Mouse (Mus musculus) ES-CJ7 (cell line): ENCODE results near the gene S100b.

Experiments
- DNase-seq: peaks from one replicate; pipeline ENCODE4 v3.0.0; 2011; ENCODE audit warnings: low read depth, low spot score

The S100b gene

GRCm38 (mm10) chr10:76253536-76253935 lies at the start of gene S100b:
Gene S100b, plus strand, starts transcription at chr10:76253853.
- DNase-seq, result no peak

DNA sequence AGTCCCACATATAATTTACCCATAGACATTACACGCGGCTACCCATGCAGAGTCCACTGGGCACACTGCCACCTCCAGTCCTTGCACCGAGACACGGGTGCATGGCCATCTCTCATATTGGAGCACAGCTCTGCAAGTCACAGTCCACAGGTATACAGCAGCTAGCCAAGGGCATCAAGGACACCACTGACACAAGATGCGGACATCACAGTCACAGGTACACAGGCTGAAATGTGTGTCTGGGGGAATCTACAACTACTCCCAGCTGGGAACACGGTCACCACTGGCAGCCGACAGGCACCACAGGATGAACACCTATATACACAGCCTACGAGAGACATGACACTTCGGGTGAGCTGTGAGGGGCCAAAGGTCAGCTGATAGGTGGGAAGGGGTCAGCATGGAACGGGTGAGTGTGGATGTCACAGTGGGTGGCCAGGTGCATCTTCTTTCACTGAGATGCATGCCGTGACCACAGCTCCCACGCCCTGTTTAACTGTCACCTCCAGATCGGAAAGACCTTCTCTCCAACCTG lies 46.3 kb upstream of the S100b start:
- DNase-seq, result no peak

DNA sequence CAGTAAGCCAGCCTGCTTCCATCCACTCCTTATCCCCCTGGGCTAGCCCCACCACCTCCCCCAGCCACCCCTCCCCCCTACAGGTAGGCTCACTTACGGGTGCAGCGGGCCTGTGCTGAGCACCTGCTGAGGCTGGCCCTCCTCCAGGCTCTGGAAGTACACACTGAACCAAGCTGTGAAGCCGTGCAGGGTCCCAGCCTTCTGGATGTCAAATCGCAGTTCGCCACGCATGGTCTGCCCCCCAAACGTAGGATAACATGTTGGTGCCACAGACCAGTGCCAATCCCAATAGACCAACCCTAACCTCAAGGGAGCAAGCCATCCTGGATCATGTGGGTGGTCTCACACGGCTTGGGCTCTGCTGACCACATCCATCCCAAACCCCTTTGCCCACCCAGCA lies 44.4 kb upstream of the S100b start:
- DNase-seq, result no peak

DNA sequence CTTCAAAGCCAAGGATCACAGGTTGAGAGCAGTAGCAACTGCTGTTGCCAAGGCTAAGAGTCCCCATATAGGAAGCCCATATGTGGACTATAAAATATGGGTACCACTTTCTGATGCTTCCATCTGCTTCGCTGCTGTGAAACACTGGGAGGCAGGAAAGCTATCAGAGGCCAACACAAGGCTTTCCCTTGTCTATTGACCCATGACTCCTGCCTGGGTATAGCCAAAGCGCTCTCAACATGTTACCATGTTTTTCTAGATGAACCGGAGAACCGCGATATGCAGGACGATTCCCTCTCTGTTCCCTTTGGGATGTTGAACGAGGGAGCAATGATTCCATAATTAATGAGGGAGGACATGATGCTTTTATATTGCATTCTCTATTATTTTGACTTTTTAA lies 42.8 kb upstream of the S100b start:
- no peak for DNase-seq

GRCm38 (mm10) chr10:76212121-76212520 lies 41.5 kb upstream of the S100b start:
- DNase-seq, result no peak

DNA sequence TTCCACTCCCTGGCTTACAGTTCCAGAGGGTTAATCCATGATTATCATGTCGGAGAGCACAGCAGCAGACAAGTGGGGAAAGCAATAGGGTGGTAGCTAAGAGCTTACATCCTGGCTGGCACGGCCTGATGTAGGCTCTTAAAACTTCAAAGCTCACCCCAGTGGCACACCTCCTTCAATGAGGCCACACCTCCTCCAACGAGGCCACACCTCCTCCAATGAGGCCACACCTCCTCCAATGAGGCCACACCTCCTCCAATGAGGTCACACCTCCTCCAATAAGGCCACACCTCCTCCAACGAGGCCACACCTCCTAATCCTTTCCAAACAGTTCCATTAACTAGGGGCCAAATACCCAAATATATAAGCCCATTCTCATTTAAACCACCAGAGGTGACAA lies 39.5 kb upstream of the S100b start:
- DNase-seq, result no peak

GRCm38 (mm10) chr10:76217056-76217455 lies 36.6 kb upstream of the S100b start:
- no peak for DNase-seq

DNA sequence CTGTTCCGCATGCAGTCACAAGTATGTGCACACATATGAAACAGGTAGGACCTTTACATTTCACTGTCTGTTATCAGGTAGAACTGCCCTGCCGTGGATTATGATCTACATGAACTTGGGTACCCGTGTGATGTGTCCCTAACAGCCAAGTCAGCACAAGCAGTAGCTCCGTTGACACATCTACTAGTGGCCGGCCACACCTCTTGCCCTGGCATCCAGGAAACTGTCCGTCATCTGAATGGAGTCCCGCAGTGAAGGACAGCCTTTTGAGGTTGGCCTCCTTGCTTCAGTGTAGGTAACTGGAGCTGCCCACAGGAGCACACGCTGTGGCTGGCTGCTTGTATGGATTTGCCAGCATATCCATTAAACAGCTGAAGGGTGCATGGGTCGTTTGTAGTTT lies 35.4 kb upstream of the S100b start:
- DNase-seq, result no peak

DNA sequence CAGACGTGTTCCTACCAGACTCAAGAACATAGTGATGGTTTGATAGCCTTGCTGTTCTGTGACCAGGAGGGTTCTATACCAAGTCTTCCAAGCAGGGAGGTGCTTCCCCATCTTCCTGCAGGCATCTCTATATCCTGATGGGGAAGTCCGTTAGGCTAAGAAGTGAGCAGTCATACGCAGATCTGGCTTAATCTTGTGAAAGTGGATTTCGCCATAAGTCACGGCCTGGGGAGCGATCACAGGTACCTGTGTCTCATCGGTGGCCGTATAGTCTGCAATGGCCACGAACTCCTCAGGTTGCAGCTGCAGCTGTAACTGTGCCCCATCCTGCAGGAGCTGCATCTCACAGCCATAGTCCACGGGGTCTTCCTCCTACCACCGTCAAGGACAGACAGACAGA lies 27.7 kb upstream of the S100b start:
- DNase-seq, result no peak

DNA sequence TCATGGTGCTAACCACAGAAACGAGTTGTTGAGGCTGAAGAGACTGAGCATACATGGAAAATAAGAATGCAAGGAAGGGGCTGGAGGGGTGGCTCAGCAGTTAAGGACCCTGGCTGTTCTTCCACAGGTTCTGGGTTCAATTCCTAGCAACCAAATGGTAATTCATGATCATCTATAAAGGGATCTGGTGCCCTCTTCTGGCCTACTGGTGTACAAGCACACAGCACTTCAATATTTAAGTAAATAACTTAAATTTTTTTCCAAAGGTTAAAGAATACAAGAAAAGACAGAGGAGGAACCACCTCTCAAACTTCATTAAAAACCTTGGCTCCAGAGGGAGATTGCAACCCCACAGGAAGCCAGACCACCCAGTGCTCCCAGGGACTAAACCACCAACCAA lies 24.0 kb upstream of the S100b start:
- no peak for DNase-seq

DNA sequence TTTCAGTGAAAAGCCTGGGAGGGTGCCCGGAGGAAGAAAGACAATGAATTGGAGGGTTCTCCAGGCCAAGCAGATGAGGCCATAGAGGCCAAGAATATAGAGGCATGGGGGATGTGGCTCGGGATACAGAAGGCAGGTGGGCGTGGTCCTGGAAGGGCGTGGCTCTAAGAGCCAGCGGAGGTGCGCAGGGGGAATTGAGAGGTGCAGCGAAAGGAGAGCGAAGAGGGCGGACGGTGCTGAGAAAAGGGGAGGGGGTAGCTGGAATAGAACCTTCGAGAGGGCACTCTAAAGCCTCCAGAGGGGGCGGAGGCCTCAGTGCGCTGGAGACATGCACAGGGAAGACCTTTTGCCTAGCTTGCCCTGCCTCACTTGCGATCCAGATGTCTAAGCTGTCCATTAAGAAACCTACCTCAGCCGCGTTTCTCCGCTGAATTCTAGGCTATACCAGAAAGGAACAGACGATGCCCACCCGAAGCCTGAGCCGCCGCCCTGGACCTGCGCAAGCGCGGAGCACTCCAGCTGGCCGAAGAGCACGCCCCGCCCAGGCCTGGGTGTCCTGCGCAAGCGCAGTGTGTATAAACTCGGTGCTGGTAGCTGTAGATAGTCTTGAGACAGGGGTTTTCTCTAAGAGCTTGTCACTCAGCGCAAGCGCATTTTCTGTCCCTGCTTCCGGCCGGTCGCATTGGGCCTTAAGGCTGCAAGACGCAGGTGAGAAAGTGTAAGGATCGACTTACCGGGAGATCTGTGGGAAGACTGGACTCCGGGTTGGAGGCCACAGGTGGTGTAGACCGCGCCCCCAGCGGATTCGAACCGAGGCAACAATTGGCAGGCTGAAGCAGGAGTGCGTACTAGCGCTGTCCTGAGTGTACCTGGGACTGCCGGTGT lies 16.1 kb upstream of the S100b start, which contains the start of gene Prmt2:
Gene Prmt2, minus strand, starts transcription at position 525 of the 885 bp plus-strand sequence.
- DNase-seq, result peak; percentile 96

GRCm38 (mm10) chr10:76239401-76239800 lies 14.3 kb upstream of the S100b start:
- no peak for DNase-seq

DNA sequence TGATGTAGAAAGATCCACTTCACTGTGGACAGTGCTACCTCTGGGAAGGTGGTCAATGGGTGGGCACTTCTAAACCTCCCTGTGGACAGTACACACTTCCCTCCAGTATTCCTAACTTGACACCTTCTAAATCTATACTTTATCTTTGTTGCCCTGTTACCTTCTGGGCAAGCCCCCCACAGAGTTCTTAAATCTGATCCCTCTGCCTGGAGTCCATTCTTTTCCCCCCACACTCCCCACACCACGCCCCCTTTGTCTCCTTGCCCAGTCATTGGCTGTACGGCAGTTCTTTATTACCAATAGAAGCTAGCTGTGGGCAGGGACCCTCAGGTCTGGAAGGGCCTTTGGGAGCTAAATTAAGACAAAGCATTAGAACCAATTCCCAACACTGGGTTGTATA lies 8.5 kb upstream of the S100b start:
- DNase-seq, result no peak

GRCm38 (mm10) chr10:76246601-76247000 lies 7.1 kb upstream of the S100b start:
- no peak for DNase-seq

DNA sequence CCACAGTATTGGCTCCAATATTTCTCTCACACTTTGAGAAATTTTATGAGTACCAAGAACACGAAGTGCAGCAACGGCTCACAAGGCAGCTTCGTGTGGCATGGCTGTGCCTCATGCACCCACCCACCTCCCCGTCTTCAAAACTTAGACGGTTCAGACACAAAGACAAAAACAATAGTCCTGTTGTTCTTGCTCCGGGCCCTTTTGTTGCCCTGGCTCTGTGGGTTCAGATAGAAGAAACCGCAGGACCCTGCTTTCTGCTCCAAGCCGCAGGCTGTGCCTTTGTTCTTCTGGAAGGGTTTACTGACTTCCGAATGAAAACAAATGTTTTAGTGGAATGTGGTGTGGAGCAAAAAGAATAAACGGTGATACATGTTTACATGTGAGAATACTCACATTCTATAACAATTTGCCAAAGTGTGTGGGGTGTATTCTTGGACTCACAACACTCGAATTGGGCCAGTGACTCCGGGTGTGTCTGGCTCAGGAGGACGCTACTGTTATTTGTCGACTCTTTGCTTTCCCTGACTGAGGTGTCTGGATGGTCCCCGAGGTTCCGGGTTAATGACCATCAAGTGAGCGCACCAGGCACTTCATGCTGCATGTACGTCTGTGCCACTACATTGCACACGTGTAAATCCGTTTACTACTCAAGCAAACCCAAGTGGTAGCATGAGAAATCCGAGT lies 5.5 kb upstream of the S100b start:
- no peak for DNase-seq

DNA sequence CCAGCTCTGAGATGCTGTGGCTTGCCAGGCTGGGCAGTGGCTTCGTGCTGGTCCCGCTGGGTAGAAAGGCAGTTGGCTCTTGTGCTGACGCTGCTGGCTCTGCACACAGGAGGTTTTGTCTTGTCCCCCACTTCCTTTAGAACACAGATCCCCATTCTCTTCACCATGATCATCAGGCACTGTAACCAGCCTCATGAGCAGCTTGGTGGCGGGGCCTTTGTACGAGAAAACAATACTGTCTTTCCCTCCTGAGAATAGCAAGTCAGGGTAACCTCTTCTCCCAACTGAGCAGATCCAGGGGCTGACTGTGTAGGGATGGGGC lies 5.0 kb upstream of the S100b start:
- DNase-seq, result no peak

GRCm38 (mm10) chr10:76250870-76251269 lies 2.8 kb upstream of the S100b start:
- no peak for DNase-seq

DNA sequence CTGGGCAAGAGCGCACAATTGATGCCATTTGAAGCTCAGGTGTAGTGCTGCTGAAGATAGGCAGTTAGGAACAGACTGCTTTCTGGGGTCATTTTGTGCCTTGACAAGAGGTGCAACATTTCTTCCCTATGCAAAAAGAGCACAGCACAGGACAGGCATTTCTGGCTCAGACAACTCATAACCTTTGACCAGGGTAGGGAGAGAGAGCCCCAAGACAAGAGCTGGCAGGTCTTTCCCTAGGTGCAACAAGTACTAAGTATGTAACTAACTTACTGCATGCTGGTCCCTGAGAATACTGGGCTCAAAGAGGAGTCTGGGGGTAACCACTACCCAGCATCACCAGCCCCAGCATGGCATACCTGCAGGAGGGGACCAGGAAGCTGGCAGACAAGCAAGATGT lies 574 bp upstream of the S100b start:
- DNase-seq, result no peak

DNA sequence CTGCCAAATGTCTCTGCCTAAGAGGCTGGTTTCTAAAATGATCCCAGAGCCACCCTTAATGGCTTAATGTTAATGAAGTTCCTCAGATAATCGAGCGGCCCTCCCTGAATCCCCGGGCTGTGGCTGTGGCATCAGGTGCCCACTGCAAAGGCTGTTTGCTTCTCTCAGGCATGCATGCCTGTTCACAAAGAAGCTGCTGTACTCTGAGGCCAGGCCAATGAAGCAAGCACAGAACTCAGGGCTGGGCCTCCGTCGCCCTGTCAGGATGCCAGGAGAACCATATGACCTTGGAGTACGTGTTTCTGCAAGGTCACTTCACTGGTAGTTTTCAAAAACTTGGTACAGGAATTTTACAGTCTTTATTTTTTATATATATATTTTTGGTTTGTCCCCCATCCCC lies 2.0 kb downstream of the S100b start:
- DNase-seq, result no peak

DNA sequence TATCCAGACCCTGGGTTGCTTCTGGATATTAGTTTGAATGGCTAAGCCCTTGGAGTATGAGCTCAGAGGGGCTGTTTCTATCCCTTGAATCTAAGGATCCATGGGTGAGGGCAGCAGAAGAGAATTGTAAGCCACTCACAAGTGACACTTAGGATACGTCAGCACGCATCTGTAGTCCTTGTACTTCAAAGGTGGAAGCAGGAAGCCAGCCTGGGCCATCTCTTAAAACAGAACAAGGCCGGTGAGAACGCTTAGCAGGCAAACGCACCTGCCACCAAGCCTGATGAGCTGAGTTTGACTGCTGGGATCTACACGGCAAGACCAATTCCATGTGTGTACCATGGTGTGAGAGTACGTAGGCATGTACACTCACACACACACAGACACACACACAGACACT lies 3.6 kb downstream of the S100b start:
- no peak for DNase-seq

DNA sequence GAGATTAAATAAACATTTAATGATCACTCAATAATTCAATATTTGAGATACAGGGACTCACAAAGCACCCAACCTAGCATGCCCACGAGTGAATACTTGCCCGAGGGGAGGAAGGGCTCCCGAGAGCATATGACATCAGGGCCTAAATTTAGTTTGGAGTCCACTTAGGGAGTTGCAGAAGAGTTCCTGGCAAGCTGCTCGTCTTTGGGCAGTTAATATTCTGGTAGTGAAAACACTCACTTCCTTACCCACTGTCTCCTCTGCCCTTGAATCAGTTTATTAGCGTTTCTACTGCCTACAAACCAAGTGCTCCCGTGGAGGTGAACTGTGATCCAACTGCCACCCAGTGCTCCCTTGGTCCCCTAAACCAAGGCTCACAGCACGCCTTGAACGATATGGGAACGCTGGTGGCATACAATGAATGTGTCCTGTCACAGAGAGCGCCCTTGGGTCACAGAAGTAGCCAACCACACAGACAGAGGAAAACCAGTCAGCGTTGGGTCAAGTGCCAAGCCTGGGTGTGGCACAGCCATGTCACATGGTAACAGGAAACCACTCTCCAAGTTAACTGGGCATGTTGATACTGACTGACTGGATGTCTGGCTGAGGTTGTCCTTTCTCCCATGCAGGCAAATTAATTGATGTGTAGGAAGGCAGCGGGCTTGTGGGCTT lies 4.2 kb downstream of the S100b start:
- DNase-seq, result no peak

- DNase-seq, result no peak
Measured at GRCm38 (mm10) chr10:76259566-76260232, 6.0 kb downstream of the S100b start.
